Mouse (Mus musculus): ENCODE measurements around the gene Vsnl1.

DNA sequence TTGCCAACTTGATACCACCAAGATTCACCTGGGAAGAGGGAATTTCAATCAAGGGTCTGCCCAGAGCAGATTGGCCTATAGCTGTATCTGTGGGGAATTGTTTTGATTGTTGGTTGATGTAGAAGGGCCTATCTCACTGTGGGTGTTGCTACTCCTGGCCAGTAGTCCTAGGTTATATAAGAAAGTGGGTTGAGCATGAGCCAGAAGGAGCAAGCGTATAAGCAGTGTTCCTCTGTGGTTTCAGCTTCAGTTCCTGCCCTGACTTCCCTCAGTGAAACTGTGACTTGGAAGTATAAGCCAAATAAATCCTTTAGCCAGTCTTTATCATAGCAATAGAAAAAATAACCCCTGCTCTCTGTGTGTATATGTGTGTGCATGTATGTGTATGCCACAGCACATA is 51.7 kb downstream of the Vsnl1 start:
- no peak for TF ChIP-seq POLR2AphosphoS2 (IDR thresholded peaks at IDR 0.05; ENCODE audit: insufficient read length, low read depth)
- TF ChIP-seq MAX (IDR thresholded peaks at IDR 0.05; ENCODE audit: low read depth), result no peak
- no peak for TF ChIP-seq POLR2A (IDR thresholded peaks at IDR 0.05; ENCODE audit: insufficient read length, low read depth)
- no peak for TF ChIP-seq CEBPB (IDR thresholded peaks at IDR 0.05; ENCODE audit: insufficient read depth, poor library complexity, severe bottlenecking)
- no peak for TF ChIP-seq MYOG (IDR thresholded peaks at IDR 0.05; ENCODE audit: control insufficient read depth in 1 of 3, insufficient read depth in 1 of 3, insufficient read length in 2 of 3, low read depth in 2 of 3)
- no peak for TF ChIP-seq MYOD1 (IDR thresholded peaks at IDR 0.05; ENCODE audit: control insufficient read depth in 1 of 3, insufficient read length in 2 of 3, low read depth in 2 of 3)

Measured in myocyte (in vitro differentiated cells).